Mouse (Mus musculus): Measurements from ENCODE around the gene Klrg1. TPM values are rescaled to one million over a fixed set of nuclear protein-coding genes. Genes with fewer than 3 reads are reported as not detected.
A peak's percentile ranks its signal among the peaks of the same experiment; 100 is the strongest.

The Klrg1 gene
- 0.99 and 1.1 TPM in 2 replicates for polyA plus RNA-seq (2015; fragmentation: Nextera tagmentation; extraction: Ambion mirVana)

GRCm38 (mm10) chr6:122282782-122283181 is at the start of gene Klrg1:
TSS of gene Klrg1 (minus strand) at chr6:122282882.
- no peaks in the 10 kb centered on the region for H3K27me3 ChIP-seq (replicated peaks; ENCODE audit: control insufficient read depth, insufficient read depth, low read length)
- no peaks in the 10 kb centered on the region for H3K9me3 ChIP-seq (ENCODE audit: control insufficient read depth, low read length)
- no peak within 1 kb of the TSS for H3K4me3 ChIP-seq (ENCODE audit: low read length)
- no peaks in the 10 kb centered on the region for H3K4me1 ChIP-seq (ENCODE audit: control insufficient read depth, insufficient read depth, low read depth, low read length)
- no peak within 1 kb of the TSS for H3K4me2 ChIP-seq (ENCODE audit: low read length)
- WGBS: 82% methylated on average over 6 of the region's 6 CpGs
- H3K27ac ChIP-seq (ENCODE audit: low read depth, low read length): no peak within 1 kb of the TSS
- H3K9ac ChIP-seq (ENCODE audit: low read depth, low read length): no peak within 1 kb of the TSS
- no peaks in the 10 kb centered on the region for H3K36me3 ChIP-seq (ENCODE audit: control insufficient read depth, insufficient read depth, low read length)
- ATAC-seq: no peak

GRCm38 (mm10) chr6:122325361-122325975 is 42.8 kb upstream of the Klrg1 start:
- Histone ChIP-seq H3K27ac (ENCODE audit: low read depth, low read length) (no peak overlapping the region), H3K4me3 (ENCODE audit: low read length) (no peak overlapping the region), H3K36me3 (ENCODE audit: control insufficient read depth, insufficient read depth, low read length) (peaks cover 32% of the 10 kb centered on the region), H3K27me3 (replicated peaks; ENCODE audit: control insufficient read depth, insufficient read depth, low read length) (no peaks in the 10 kb centered on the region), H3K9me3 (ENCODE audit: control insufficient read depth, low read length) (no peaks in the 10 kb centered on the region), H3K9ac (ENCODE audit: low read depth, low read length) (no peak overlapping the region), H3K4me2 (ENCODE audit: low read length) (no peak overlapping the region), H3K4me1 (ENCODE audit: control insufficient read depth, insufficient read depth, low read depth, low read length) (no peaks in the 10 kb centered on the region)
- 89% methylated on average over 6 of the region's 6 CpGs for WGBS
- no peak for ATAC-seq

DNA sequence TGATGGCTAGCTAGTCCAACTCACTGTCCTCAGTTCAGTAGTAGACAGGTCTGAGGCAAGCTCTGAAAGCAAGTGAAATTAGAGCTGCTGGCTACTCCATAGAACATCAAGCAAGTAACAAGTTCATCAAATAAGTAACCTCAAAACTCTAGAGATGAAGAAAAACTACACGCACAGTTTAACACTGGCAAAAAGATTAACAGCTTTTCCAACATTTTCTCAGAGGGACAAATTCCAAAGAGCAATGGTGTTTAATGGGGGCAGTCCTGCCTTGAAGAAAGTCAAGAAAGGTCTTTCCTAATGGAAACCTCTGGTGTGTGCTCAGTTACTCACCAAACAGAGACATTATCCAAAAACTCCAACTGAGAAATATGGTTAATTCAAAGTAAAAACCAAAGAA is 36.0 kb upstream of the Klrg1 start:
- no peaks in the 10 kb centered on the region for H3K27me3 ChIP-seq (replicated peaks; ENCODE audit: control insufficient read depth, insufficient read depth, low read length)
- H3K4me2 ChIP-seq (ENCODE audit: low read length): no peak overlapping the region
- no peak overlapping the region for H3K27ac ChIP-seq (ENCODE audit: low read depth, low read length)
- no peaks in the 10 kb centered on the region for H3K4me1 ChIP-seq (ENCODE audit: control insufficient read depth, insufficient read depth, low read depth, low read length)
- no peaks in the 10 kb centered on the region for H3K9me3 ChIP-seq (ENCODE audit: control insufficient read depth, low read length)
- 91% methylated on average over 1 of the region's 1 CpGs for WGBS
- no peak overlapping the region for H3K4me3 ChIP-seq (ENCODE audit: low read length)
- peaks cover 64% of the 10 kb centered on the region for H3K36me3 ChIP-seq (ENCODE audit: control insufficient read depth, insufficient read depth, low read length)
- no peak overlapping the region for H3K9ac ChIP-seq (ENCODE audit: low read depth, low read length)
- no peak for ATAC-seq

GRCm38 (mm10) chr6:122310187-122310820 is 27.6 kb upstream of the Klrg1 start:
- Histone ChIP-seq H3K27me3 (replicated peaks; ENCODE audit: control insufficient read depth, insufficient read depth, low read length) (no peaks in the 10 kb centered on the region), H3K9me3 (ENCODE audit: control insufficient read depth, low read length) (no peaks in the 10 kb centered on the region), H3K27ac (ENCODE audit: low read depth, low read length) (no peak overlapping the region), H3K36me3 (ENCODE audit: control insufficient read depth, insufficient read depth, low read length) (peaks cover 15% of the 10 kb centered on the region), H3K4me3 (ENCODE audit: low read length) (no peak overlapping the region; the same call in 1 of the 2 replicates), H3K4me1 (ENCODE audit: control insufficient read depth, insufficient read depth, low read depth, low read length) (peaks cover 16% of the 10 kb centered on the region), H3K9ac (ENCODE audit: low read depth, low read length) (peak overlapping the region; percentile 80), H3K4me2 (ENCODE audit: low read length) (peak overlapping the region; percentile 86)
- no peak for ATAC-seq
- 85% methylated on average over 5 of the region's 5 CpGs for WGBS

GRCm38 (mm10) chr6:122309446-122309960 is 26.8 kb upstream of the Klrg1 start:
- Histone ChIP-seq H3K4me1 (ENCODE audit: control insufficient read depth, insufficient read depth, low read depth, low read length) (peaks cover 16% of the 10 kb centered on the region), H3K36me3 (ENCODE audit: control insufficient read depth, insufficient read depth, low read length) (peaks cover 11% of the 10 kb centered on the region), H3K9ac (ENCODE audit: low read depth, low read length) (peak overlapping the region; percentile 80), H3K27me3 (replicated peaks; ENCODE audit: control insufficient read depth, insufficient read depth, low read length) (no peaks in the 10 kb centered on the region), H3K9me3 (ENCODE audit: control insufficient read depth, low read length) (no peaks in the 10 kb centered on the region), H3K4me2 (ENCODE audit: low read length) (peak overlapping the region; percentile 86), H3K4me3 (ENCODE audit: low read length) (peak overlapping the region; percentile 76), H3K27ac (ENCODE audit: low read depth, low read length) (no peak overlapping the region)
- no peak for ATAC-seq
- WGBS: 13% methylated on average over 11 of the region's 11 CpGs

DNA sequence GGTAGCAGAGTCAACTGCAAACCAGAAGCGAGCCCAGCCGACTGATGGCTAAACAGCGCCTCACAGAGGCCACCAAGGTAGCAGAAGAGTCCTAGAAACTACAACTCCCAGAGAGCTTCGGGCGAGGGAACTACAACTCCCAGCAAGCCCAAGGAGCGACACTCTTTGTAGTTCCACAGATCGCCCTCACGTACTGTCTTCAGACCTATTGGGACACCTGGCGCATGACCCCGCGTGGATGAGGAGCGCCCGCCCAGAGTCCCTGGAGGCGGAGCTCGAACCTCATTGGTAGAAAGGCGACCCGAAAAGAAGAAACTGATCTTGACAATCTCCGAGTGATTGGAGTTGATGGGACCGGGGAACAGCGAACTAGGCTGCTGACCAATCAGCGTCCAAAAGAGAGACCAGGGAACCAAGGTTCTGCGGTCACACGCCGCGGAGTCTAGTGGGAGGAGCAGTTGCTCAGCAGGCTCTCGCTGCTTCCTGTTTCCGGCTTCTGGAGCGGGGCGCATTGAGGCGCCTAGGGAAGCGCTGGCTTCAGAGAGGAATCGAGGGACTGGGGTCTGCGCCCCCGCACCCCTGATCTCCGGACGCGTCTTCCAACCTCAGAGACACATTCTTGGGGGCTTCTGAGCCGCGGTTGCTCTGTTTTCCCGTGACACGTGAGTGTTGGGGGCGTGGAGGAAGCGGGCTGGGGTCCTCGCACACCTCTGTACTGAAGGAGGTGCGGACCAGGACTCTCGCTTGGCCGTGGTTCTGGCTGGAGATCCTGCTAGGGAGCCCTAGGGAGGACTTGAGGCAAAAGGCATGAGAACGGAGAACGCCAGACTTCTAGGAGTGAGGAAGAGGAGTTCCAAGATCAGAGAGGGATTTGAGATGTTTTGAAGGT is 26.1 kb upstream of the Klrg1 start, which contains the start of gene M6pr:
M6pr (plus strand) TSS at position 216 of the 889 bp plus-strand sequence.
- Histone ChIP-seq H3K4me3 (ENCODE audit: low read length) (peak within 1 kb of the TSS; percentile 76), H3K27ac (ENCODE audit: low read depth, low read length) (peak within 1 kb of the TSS; percentile 63), H3K4me2 (ENCODE audit: low read length) (peak within 1 kb of the TSS; percentile 86), H3K9ac (ENCODE audit: low read depth, low read length) (peak within 1 kb of the TSS; percentile 80), H3K36me3 (ENCODE audit: control insufficient read depth, insufficient read depth, low read length) (peaks cover 4% of the 10 kb centered on the region; the same call in 1 of the 2 replicates), H3K4me1 (ENCODE audit: control insufficient read depth, insufficient read depth, low read depth, low read length) (peaks cover 16% of the 10 kb centered on the region), H3K27me3 (replicated peaks; ENCODE audit: control insufficient read depth, insufficient read depth, low read length) (no peaks in the 10 kb centered on the region), H3K9me3 (ENCODE audit: control insufficient read depth, low read length) (no peaks in the 10 kb centered on the region)
- under 1% methylated on average over 46 of the region's 49 CpGs for WGBS
- ATAC-seq: peak; percentile 99

DNA sequence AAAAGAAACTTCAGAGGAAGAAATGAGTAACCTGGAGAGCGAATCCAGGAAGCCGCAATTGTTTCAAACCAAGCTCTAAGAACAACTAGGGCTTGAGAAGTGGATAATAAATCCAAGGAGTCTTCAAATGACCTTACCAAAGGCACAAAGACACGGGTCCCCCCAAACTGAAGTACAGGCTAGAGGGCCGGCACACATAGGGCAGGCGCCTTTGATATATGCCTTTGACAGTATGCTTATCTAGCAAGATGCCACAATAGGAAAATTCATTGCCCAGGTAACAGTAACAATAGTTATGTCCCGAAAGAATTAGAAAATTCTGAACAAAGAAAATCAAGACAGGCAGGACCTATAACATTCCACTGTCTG is 25.4 kb upstream of the Klrg1 start:
- H3K27ac ChIP-seq (ENCODE audit: low read depth, low read length): no peak overlapping the region
- H3K4me1 ChIP-seq (ENCODE audit: control insufficient read depth, insufficient read depth, low read depth, low read length): peaks cover 16% of the 10 kb centered on the region
- H3K36me3 ChIP-seq (ENCODE audit: control insufficient read depth, insufficient read depth, low read length): no peaks in the 10 kb centered on the region; the same call in 1 of the 2 replicates
- H3K9ac ChIP-seq (ENCODE audit: low read depth, low read length): no peak overlapping the region
- peak overlapping the region; percentile 38 for H3K4me2 ChIP-seq (ENCODE audit: low read length)
- 60% methylated on average over 6 of the region's 6 CpGs for WGBS
- peak overlapping the region; percentile 76; the same call in 1 of the 2 replicates for H3K4me3 ChIP-seq (ENCODE audit: low read length)
- no peaks in the 10 kb centered on the region for H3K9me3 ChIP-seq (ENCODE audit: control insufficient read depth, low read length)
- H3K27me3 ChIP-seq (replicated peaks; ENCODE audit: control insufficient read depth, insufficient read depth, low read length): no peaks in the 10 kb centered on the region
- peak; percentile 29 for ATAC-seq

GRCm38 (mm10) chr6:122306707-122307106 is 24.0 kb upstream of the Klrg1 start:
- Histone ChIP-seq H3K9me3 (ENCODE audit: control insufficient read depth, low read length) (no peaks in the 10 kb centered on the region), H3K36me3 (ENCODE audit: control insufficient read depth, insufficient read depth, low read length) (no peaks in the 10 kb centered on the region), H3K4me1 (ENCODE audit: control insufficient read depth, insufficient read depth, low read depth, low read length) (peaks cover 16% of the 10 kb centered on the region), H3K4me2 (ENCODE audit: low read length) (no peak overlapping the region), H3K9ac (ENCODE audit: low read depth, low read length) (no peak overlapping the region), H3K27ac (ENCODE audit: low read depth, low read length) (no peak overlapping the region), H3K4me3 (ENCODE audit: low read length) (no peak overlapping the region), H3K27me3 (replicated peaks; ENCODE audit: control insufficient read depth, insufficient read depth, low read length) (no peaks in the 10 kb centered on the region)
- ATAC-seq: no peak
- WGBS: 94% methylated on average over 4 of the region's 4 CpGs
